Mouse (Mus musculus): Measurements from ENCODE around the gene Hlf.

Hlf gene

DNA sequence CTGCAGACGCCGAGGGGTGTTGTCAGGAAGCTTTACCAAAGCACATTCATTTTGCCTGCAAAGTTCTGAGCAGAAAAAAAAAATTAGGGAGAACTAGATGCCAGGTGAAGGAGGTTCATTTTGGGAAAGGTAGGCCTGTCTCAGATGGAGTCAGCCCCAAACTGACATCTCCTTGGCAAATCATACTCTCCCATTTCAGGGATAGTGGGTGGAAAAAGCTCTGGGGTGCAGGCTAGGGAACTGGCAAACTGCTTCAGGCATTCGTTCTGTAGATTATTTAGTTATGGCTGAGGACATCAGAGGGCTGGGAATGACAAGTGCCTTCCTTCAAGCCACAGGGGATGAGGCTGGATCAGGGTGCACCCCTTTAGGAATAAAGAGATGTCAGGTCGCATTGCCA lies 58.0 kb downstream of the Hlf start:
- no peak for DNase-seq

GRCm38 (mm10) chr11:90330202-90330694 lies 60.4 kb downstream of the Hlf start:
- DNase-seq: no peak

- no peak for DNase-seq
These were observed 63.9 kb downstream of the Hlf start for GRCm38 (mm10) chr11:90326836-90327235.

DNA sequence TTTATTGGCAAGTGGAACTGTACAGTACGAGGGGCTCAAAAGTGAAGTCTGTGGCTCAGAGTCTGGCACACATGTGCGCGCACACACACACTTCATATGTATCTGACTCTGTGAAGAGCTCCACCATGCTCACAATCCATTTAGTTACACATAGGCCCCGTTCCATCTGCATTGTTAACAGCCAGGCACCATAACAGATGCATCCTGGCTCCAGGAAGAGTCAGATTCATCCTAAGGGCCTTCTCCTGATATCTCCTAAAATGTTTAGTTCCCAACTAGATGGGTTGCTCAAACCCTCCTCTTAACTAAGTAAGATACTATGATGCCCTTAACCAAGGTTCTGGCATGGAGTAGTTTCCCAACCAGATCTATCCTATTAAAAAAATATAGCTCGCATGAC lies 64.5 kb downstream of the Hlf start:
- DNase-seq: no peak

DNA sequence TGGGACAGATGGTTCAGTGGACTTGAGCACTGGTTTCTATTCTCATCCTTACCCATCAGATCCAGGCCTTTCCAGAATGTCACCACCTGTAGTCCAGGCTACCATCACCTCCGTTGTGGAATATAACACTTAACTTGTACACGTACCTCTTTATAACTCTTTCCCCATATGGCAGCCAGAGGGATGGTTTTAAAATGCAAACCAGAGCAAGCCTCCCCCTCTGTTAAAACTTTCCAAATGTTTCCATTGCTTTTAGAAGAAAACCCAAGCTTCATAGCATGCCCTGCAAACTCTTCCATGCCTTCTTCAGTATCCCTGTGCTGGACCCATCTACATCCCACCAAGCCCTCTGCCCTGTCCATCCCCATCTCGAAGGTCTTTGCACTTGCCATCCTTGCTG lies 66.1 kb downstream of the Hlf start:
- DNase-seq: no peak

GRCm38 (mm10) chr11:90320922-90321321 lies 69.8 kb downstream of the Hlf start:
- DNase-seq: no peak

GRCm38 (mm10) chr11:90317482-90317881 lies 73.2 kb downstream of the Hlf start:
- peak; percentile 75 to 76 for DNase-seq

- DNase-seq: no peak
These were observed 76.1 kb downstream of the Hlf start for GRCm38 (mm10) chr11:90314606-90315005.

DNA sequence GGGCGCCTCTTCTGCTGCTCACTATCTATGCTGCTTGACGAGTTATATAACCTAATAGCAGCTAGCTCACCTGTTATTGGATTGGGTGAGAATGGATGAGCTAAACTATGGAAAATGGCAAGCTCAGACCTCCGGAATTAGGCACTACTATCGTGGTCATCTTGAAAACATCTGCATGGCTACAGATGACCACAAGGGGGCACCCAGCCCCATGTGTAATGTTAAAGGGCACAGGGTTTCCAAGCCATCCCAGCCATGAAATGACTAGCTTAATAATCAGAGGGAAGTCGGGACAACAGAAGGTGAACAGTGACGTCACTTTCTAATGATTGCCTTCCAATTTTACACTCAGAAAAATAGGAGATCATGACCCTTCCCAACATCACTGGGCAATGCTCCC lies 83.7 kb downstream of the Hlf start:
- peak; percentile 73 to 78 for DNase-seq

- no peak for DNase-seq
These were observed 84.6 kb downstream of the Hlf start for GRCm38 (mm10) chr11:90306067-90306466.

DNA sequence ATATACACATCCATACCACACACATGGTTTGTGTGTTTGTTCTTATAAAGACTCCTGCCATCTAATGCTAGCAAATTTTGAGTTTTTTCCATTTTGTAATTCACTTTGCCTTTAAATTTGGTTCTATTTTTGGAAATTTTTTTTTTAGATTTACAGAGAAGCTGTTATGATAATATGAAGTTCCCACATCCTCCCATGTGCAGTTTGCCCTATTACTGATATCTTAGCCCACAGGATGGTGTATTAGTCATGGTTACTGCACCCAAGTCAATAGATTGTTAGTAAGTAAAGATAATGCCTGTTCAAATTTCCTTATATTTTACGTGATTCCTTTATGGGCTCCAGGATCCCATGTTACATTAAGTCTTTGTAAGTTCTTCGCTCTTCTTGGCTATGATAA lies 96.1 kb downstream of the Hlf start:
- no peak for DNase-seq

DNA sequence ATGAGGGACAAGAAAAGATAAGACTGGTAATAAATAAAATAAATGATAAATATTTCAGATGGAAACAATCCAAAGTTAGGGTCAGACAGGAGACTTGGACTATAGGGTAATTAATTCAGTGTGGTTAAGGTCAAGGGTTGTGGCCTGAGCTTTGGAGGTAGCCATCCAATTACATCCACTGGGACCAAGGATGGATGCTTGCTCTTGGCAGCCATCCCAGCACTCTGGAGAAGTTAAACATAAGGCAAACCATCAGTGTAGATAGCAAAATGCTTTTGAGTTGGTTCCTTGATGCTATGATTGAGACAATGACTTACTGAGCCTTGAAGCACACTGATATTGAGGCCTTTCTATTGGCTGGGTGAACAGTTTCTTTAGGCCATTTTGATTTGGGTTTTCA lies 97.9 kb downstream of the Hlf start:
- peak in 1 of 2 experiments; percentile 14 for DNase-seq

GRCm38 (mm10) chr11:90291156-90291555 lies 99.5 kb downstream of the Hlf start:
- peak; percentile 33 to 60 for DNase-seq

GRCm38 (mm10) chr11:90286550-90287154 lies 104.0 kb downstream of the Hlf start:
- DNase-seq: no peak
